12 mouse cellular contexts compared by ENCODE assay signal in genomic region chr11:55608524-55608920, GRCm38 (mm10). TPM values are rescaled to one million over a fixed set of nuclear protein-coding genes. Genes with fewer than 3 reads are reported as not detected.
DNase-seq lines count a peak whose midpoint lies in the region; ATAC-seq lines count a peak whose summit lies in the region.
"Had no signal": no experiment of that assay in that cellular context is flagged by ENCODE, and none has a peak within 500 bp of the region (broad histone marks: within the 10 kb centered on the region; RNA-seq: fewer than 3 reads in every experiment).

No protein-coding gene starts in this region.

- no peak for ATAC-seq in heart, embryonic 12.5 days (ENCODE audit: insufficient number of reproducible peaks, low FRiP score)
- ATAC-seq in hindbrain, embryonic 16.5 days = peak; percentile 79
- ATAC-seq in neural tube, embryonic 15.5 days (ENCODE audit: low FRiP score) = peak; percentile 78
- no peak for ATAC-seq in cerebellum, adult (ENCODE audit: insufficient number of reproducible peaks, low FRiP score, low TSS enrichment)
- ATAC-seq: activated CD4-positive, CD25-positive, alpha-beta regulatory T cell, adult 4 months had no signal

- no peaks in the 10 kb centered on the region; the same call in 1 of the 2 replicates for H3K4me1 ChIP-seq in heart, embryonic 12.5 days (replicated peaks)
- H3K4me1 ChIP-seq in embryonic facial prominence, embryonic 10.5 days = peaks cover 9% of the 10 kb centered on the region; the same call in 1 of the 2 replicates
- peaks cover 2% of the 10 kb centered on the region for H3K4me1 ChIP-seq in hindbrain, embryonic 16.5 days (ENCODE audit: control insufficient read depth, insufficient read depth, low read depth, low read length)
- H3K4me1 ChIP-seq in neural tube, embryonic 15.5 days = peaks cover 21% of the 10 kb centered on the region
- H3K4me1 ChIP-seq: liver, embryonic 15.5 days had no signal

- H3K4me2 ChIP-seq in heart, embryonic 12.5 days = 0 out of 2 replicates have a peak overlapping the region, but pooled peaks have one; percentile 34
- H3K4me2 ChIP-seq in hindbrain, embryonic 16.5 days (ENCODE audit: low read length) = peak overlapping the region; percentile 79
- peak overlapping the region; percentile 67 for H3K4me2 ChIP-seq in neural tube, embryonic 15.5 days
- H3K4me2 ChIP-seq: liver, embryonic 15.5 days had no signal

- no peak overlapping the region for H3K27ac ChIP-seq in heart, embryonic 12.5 days (ENCODE audit: poor library complexity, severe bottlenecking)
- H3K27ac ChIP-seq in embryonic facial prominence, embryonic 10.5 days (replicated peaks) = no peak overlapping the region
- H3K27ac ChIP-seq in hindbrain, embryonic 16.5 days (ENCODE audit: low read depth, low read length) = peak overlapping the region; percentile 80; the same call in 1 of the 2 replicates
- H3K27ac ChIP-seq in neural tube, embryonic 15.5 days (replicated peaks) = peak overlapping the region; percentile 86
- H3K27ac ChIP-seq: liver, embryonic 15.5 days had no signal

- H3K9me3 ChIP-seq in heart, embryonic 12.5 days (replicated peaks) = no peaks in the 10 kb centered on the region
- H3K9me3 ChIP-seq in embryonic facial prominence, embryonic 10.5 days = no peaks in the 10 kb centered on the region
- no peaks in the 10 kb centered on the region for H3K9me3 ChIP-seq in hindbrain, embryonic 16.5 days (ENCODE audit: control insufficient read depth, low read length)
- no peaks in the 10 kb centered on the region for H3K9me3 ChIP-seq in neural tube, embryonic 15.5 days (replicated peaks)
- H3K9me3 ChIP-seq: liver, embryonic 15.5 days had no signal

- DNase-seq in heart, postnatal 4 days = no peak
- DNase-seq in embryonic facial prominence, embryonic 10.5 days (ENCODE audit: low spot score) = peak; percentile 10
- no peak for DNase-seq in thymus, postnatal 4 days
- DNase-seq in lung, postnatal 25 days (ENCODE audit: low spot score) = no peak

- H3K9ac ChIP-seq in heart, embryonic 12.5 days = no peak overlapping the region
- peak overlapping the region; percentile 72 for H3K9ac ChIP-seq in hindbrain, embryonic 16.5 days (ENCODE audit: low read depth, low read length)
- H3K9ac ChIP-seq in neural tube, embryonic 15.5 days (replicated peaks) = peak overlapping the region; percentile 63
- H3K9ac ChIP-seq: liver, embryonic 15.5 days had no signal

- 3% methylated on average over 12 of the region's 12 CpGs for WGBS in heart, embryonic 12.5 days
- 2% methylated on average over 12 of the region's 12 CpGs for WGBS in embryonic facial prominence, embryonic 10.5 days
- 2% methylated on average over 12 of the region's 12 CpGs for WGBS in hindbrain, embryonic 16.5 days
- WGBS in neural tube, embryonic 15.5 days = 0% methylated on average over 12 of the region's 12 CpGs

- no peak overlapping the region for H3K4me3 ChIP-seq in heart, embryonic 12.5 days
- peak overlapping the region; percentile 51 for H3K4me3 ChIP-seq in embryonic facial prominence, embryonic 10.5 days
- H3K4me3 ChIP-seq in hindbrain, embryonic 16.5 days (ENCODE audit: low read length) = peak overlapping the region; percentile 61
- H3K4me3 ChIP-seq in neural tube, embryonic 15.5 days (replicated peaks) = peak overlapping the region; percentile 65
- H3K4me3 ChIP-seq: liver, embryonic 15.5 days had no signal

- H3K27me3 ChIP-seq in heart, embryonic 12.5 days (replicated peaks) = peaks cover 38% of the 10 kb centered on the region
- peaks cover 49% of the 10 kb centered on the region for H3K27me3 ChIP-seq in embryonic facial prominence, embryonic 10.5 days (replicated peaks; ENCODE audit: low read depth, poor library complexity, severe bottlenecking)
- no peaks in the 10 kb centered on the region for H3K27me3 ChIP-seq in hindbrain, embryonic 16.5 days (replicated peaks; ENCODE audit: control insufficient read depth, insufficient read depth, low read length)
- H3K27me3 ChIP-seq in neural tube, embryonic 15.5 days (replicated peaks) = no peaks in the 10 kb centered on the region

- no peaks in the 10 kb centered on the region for H3K36me3 ChIP-seq in heart, embryonic 12.5 days
- H3K36me3 ChIP-seq in embryonic facial prominence, embryonic 10.5 days (replicated peaks) = no peaks in the 10 kb centered on the region
- H3K36me3 ChIP-seq in hindbrain, embryonic 16.5 days (ENCODE audit: control insufficient read depth, insufficient read depth, low read length) = no peaks in the 10 kb centered on the region
- no peaks in the 10 kb centered on the region for H3K36me3 ChIP-seq in neural tube, embryonic 15.5 days
- H3K36me3 ChIP-seq: liver, embryonic 15.5 days had no signal

RNA-seq across cellular contexts. Expression of gene Glra1, which starts 0.5 kb away (rescaled TPM):
- polyA plus RNA-seq in heart, embryonic 12.5 days (2016; fragmentation: Nextera tagmentation; extraction: Ambion mirVana) = not detected in 2 replicates
- not detected for total RNA-seq in heart, postnatal 4 days (2021)
- polyA plus RNA-seq in embryonic facial prominence, embryonic 10.5 days (2016; fragmentation: Nextera tagmentation; extraction: Ambion mirVana) = 0.39 and 1.3 TPM in 2 replicates
- polyA plus RNA-seq in hindbrain, embryonic 16.5 days (2015; fragmentation: Nextera tagmentation; extraction: Ambion mirVana) = 2.5 and 2.8 TPM in 2 replicates
- 3.2 and 3.5 TPM in 2 replicates for polyA plus RNA-seq in neural tube, embryonic 15.5 days (2015; fragmentation: Nextera tagmentation; extraction: Ambion mirVana)
- total RNA-seq: gastrocnemius, adult 8-10 months; hematopoietic stem cell, adult 5-6 weeks had no signal
- polyA plus RNA-seq: activated CD4-positive, CD25-positive, alpha-beta regulatory T cell, adult 4 months; liver, embryonic 15.5 days had no signal

Comparison
In these comparisons a context has a peak if more than half of its experiments do, and no peak if none do; other contexts are left out.
1. ATAC-seq: peak in hindbrain, embryonic 16.5 days (single experiment) and neural tube, embryonic 15.5 days (single experiment); none in heart, embryonic 12.5 days (single experiment) and cerebellum, adult (single experiment).
2. H3K27ac ChIP-seq: peak in hindbrain, embryonic 16.5 days (single experiment) and neural tube, embryonic 15.5 days (single experiment); none in heart, embryonic 12.5 days (single experiment) and embryonic facial prominence, embryonic 10.5 days (single experiment).
3. Peak in every context shown above with its lines, with median percentiles within 50 percentile points of each other: H3K4me2 ChIP-seq.